Mouse (Mus musculus): ENCODE data around the gene Acadvl.

- TF ChIP-seq CTCF (IDR thresholded peaks at IDR 0.05; ENCODE audit: low read depth) (peak; percentile 80), EP300 (IDR thresholded peaks at IDR 0.05; ENCODE audit: low read depth) (no peak)
Measured at GRCm38 (mm10) chr11:69995391-69995960, 19.7 kb downstream of the Acadvl start, which contains the start of gene Phf23.
